Mouse (Mus musculus) hindbrain, embryonic 14.5 days (tissue): ENCODE results near the gene Arhgef17. TPM values are rescaled to one million over a fixed set of nuclear protein-coding genes. Genes with fewer than 3 reads are reported as not detected.

Experiments
- ATAC-seq: fragments of 200-750 bp; cut with Nextera tagmentation; 2 replicates; pipeline ENCODE4 v1.8.0; 2017; ENCODE audit warnings: moderate number of reproducible peaks, mild to moderate bottlenecking, moderate TSS enrichment, moderate library complexity; ENCODE audit not compliant: low FRiP score
- DNase-seq: peaks from one replicate; pipeline ENCODE4 v3.0.0-alpha.2; 2015; ENCODE audit warnings: low spot score
- H3K27ac ChIP-seq: fragments of 300-500 bp; sonication (generic); 2 replicates; pipeline ENCODE4 v1.5.1; 2014; ENCODE audit warnings: mild to moderate bottlenecking, moderate library complexity
- H3K27me3 ChIP-seq: fragments of 300-500 bp; sonication (generic); 2 replicates; pipeline ENCODE4 v1.6.1; 2014; ENCODE audit warnings: mild to moderate bottlenecking, low read length, mixed read lengths; ENCODE audit not compliant: control insufficient read depth, insufficient read depth
- H3K36me3 ChIP-seq: fragments of 300-500 bp; sonication (generic); replicated peaks from 2 replicates; pipeline ENCODE4 v1.6.1; 2014; ENCODE audit not compliant: control insufficient read depth, insufficient read depth
- H3K4me1 ChIP-seq: fragments of 300-500 bp; sonication (generic); replicated peaks from 2 replicates; pipeline ENCODE4 v1.6.1; 2014; ENCODE audit warnings: antibody characterized with exemption, low read length, mixed read lengths; ENCODE audit not compliant: control insufficient read depth, insufficient read depth
- H3K4me2 ChIP-seq: fragments of 300-500 bp; sonication (generic); replicated peaks from 2 replicates; pipeline ENCODE4 v1.6.1; 2014; ENCODE audit warnings: mild to moderate bottlenecking, moderate library complexity
- H3K4me3 ChIP-seq: fragments of 300-500 bp; sonication (generic); replicated peaks from 2 replicates; pipeline ENCODE4 v1.5.1; 2014; ENCODE audit warnings: mild to moderate bottlenecking, low read length
- H3K9ac ChIP-seq: fragments of 300-500 bp; sonication (generic); 2 replicates; pipeline ENCODE4 v1.6.1; 2014
- H3K9me3 ChIP-seq: fragments of 300-500 bp; sonication (generic); 2 replicates; pipeline ENCODE4 v1.6.1; 2016; ENCODE audit warnings: low read length; ENCODE audit not compliant: control insufficient read depth
- WGBS: fragments of 180-500 bp; shearing (Covaris S2); extraction: QIAGEN DNeasy Blood & Tissue Kit; methylation state at CpG from one replicate; pipeline ENCODE4 v1.1.7; 2014; 5-methylcytosine and 5-hydroxymethylcytosine counted together
- polyA plus RNA-seq: library from polyadenylated mRNA; unstranded; fragments of >200 nt; fragmentation: Nextera tagmentation; extraction: Ambion mirVana; gene quantifications from 2 replicates; pipeline ENCODE4 v1.2.1, GENCODE M21; 2014

Gene Arhgef17
- polyA plus RNA-seq: 15.5 and 19.5 TPM in 2 replicates

DNA sequence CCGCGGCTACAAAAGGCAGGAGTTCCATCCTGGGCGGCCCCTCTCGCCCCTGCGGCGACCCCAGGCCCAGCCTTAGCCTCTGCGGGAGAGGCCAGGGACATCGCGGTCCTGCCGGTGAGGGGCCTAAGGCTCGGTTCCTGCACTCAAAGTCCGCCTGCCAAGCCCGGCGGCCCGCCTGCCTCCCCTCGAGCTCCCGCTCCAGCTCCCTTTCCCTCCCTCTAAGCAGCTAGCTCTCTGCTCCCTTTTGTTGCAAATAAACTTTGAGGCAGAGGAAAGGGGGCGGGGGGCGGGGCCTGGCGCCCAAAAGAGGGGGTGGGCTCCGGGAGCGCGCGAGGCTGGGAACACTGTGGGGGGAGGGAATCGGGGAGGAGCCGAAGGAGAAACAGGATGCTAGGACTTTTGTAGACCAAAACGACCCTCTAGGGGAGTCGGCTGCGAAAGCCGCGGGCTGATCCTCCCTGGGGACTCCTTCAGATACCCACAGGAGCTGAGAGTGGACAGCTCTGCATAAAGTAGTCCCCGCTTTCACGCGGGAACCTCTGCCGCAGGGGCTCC lies at the start of gene Arhgef17:
Gene Arhgef17, minus strand, starts transcription at position 182 of the 555 bp plus-strand sequence.
- WGBS: under 1% methylated on average over 35 of the region's 35 CpGs
- ATAC-seq: peak; percentile 54

DNA sequence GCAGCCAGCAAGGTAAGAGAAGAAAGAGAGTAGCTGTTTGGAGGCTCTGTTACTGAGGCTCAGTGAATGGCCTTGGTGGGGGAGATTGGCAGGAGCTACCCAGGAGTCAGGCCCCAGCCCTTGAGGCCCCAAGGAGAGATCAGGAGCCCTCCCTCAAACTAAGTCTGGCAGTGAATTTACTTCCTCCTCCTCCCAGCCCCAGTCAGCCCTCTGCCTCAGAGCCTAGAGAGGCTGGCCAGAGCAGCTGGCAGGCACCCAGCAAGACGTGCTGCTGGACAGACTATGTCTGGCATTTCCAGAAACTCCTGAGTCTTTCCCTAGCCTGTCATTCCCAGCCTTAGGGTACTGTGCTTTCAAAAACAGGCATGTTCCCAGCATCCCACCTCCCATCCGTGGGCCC lies 47.3 kb upstream of the Arhgef17 start:
- H3K27ac ChIP-seq: no peak overlapping the region
- DNase-seq: no peak
- H3K4me1 ChIP-seq: peaks cover 4% of the 10 kb centered on the region; the same call in 1 of the 2 replicates
- no peak overlapping the region for H3K9ac ChIP-seq
- H3K27me3 ChIP-seq: peaks cover 17% of the 10 kb centered on the region
- H3K4me3 ChIP-seq: no peak overlapping the region
- ATAC-seq: no peak
- no peak overlapping the region for H3K4me2 ChIP-seq
- WGBS: 38% methylated on average over 2 of the region's 2 CpGs
- no peaks in the 10 kb centered on the region for H3K36me3 ChIP-seq
- H3K9me3 ChIP-seq: no peaks in the 10 kb centered on the region

More for the DNA sequence above, at the start of gene Arhgef17:
- peaks cover 35% of the 10 kb centered on the region for H3K27me3 ChIP-seq
- peak within 1 kb of the TSS; percentile 53 for H3K9ac ChIP-seq
- peaks cover 17% of the 10 kb centered on the region; the same call in 1 of the 2 replicates for H3K4me1 ChIP-seq
- peak within 1 kb of the TSS; percentile 63 for H3K27ac ChIP-seq
- peak within 1 kb of the TSS; percentile 47 for H3K4me3 ChIP-seq
- peak within 1 kb of the TSS; percentile 74 for H3K4me2 ChIP-seq
- H3K9me3 ChIP-seq: no peaks in the 10 kb centered on the region
- H3K36me3 ChIP-seq: no peaks in the 10 kb centered on the region
- peak; percentile 55 for DNase-seq

DNA sequence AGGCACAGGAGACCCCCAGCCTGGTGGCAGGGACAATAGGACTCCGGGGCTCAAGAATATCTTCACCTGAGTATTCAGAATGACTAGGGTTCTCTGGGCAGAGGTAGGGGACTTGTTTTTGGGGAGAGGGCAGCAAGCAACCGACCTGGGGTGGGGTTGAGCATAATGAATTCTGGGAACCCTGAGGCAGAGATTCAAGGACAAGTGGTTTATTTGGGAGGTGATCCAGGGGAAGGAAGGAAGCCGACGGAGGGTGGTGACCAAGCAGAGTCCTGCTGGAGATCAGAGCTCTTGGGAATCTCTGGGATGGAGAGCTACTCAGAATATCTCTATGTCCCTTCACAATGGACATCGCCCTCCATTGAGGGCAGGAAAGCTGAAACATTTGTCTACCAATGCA lies 46.3 kb upstream of the Arhgef17 start:
- DNase-seq (no peak), ATAC-seq (no peak)
- H3K4me3 ChIP-seq: no peak overlapping the region
- H3K27me3 ChIP-seq: peaks cover 26% of the 10 kb centered on the region
- no peak overlapping the region for H3K4me2 ChIP-seq
- peaks cover 6% of the 10 kb centered on the region; the same call in 1 of the 2 replicates for H3K4me1 ChIP-seq
- H3K9me3 ChIP-seq: no peaks in the 10 kb centered on the region
- WGBS: 91% methylated on average over 5 of the region's 5 CpGs
- H3K27ac ChIP-seq: no peak overlapping the region
- no peaks in the 10 kb centered on the region for H3K36me3 ChIP-seq
- no peak overlapping the region for H3K9ac ChIP-seq

DNA sequence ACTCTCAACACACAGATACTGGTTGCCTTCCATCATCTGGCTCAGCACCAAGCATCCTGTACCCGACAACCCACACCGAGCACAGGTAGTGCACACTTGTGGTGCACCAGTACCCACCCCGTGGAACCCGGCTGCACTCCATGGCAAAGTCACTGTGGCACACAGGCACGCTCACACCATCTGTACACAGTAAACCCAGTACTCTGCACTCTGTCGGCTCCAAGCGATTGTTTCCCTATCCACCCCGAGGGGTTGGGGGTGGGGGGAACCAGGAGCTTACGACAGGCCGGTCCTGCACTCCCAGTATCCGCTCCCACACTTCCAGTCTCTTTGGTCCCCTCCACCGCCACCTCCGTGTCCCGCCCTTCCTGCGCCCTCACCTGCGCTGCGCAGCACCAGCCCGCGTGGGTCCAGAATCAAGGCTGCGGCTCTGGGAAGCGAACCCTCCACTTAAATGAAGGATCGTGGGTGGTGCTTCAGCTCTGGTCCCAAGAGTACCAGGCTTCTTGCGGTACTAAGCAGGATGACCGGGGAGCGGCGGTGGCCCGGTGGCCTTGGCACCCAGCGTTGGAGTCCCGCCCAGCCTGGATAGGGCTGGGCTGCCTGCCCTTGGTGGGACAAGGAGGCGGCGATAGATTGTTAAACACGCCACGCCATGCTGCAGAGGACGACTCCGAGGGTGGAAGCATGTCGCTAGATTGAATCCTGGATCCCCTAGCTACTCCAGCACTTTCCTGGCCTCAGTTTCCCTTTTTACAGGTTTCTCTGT lies 42.4 kb upstream of the Arhgef17 start, which contains the start of gene P2ry6:
Gene P2ry6, minus strand, starts transcription at position 515 of the 769 bp plus-strand sequence.
- DNase-seq (peak; percentile 41), ATAC-seq (peak; percentile 68; the same call in 1 of the 2 replicates)
- H3K4me2 ChIP-seq: peak within 1 kb of the TSS; percentile 52
- peak within 1 kb of the TSS; percentile 27 for H3K4me3 ChIP-seq
- no peak within 1 kb of the TSS for H3K27ac ChIP-seq
- H3K27me3 ChIP-seq: peaks cover 33% of the 10 kb centered on the region
- no peaks in the 10 kb centered on the region for H3K36me3 ChIP-seq
- H3K9ac ChIP-seq: peak within 1 kb of the TSS; percentile 9
- peaks cover 6% of the 10 kb centered on the region; the same call in 1 of the 2 replicates for H3K4me1 ChIP-seq
- H3K9me3 ChIP-seq: no peaks in the 10 kb centered on the region
- 5% methylated on average over 36 of the region's 36 CpGs for WGBS

DNA sequence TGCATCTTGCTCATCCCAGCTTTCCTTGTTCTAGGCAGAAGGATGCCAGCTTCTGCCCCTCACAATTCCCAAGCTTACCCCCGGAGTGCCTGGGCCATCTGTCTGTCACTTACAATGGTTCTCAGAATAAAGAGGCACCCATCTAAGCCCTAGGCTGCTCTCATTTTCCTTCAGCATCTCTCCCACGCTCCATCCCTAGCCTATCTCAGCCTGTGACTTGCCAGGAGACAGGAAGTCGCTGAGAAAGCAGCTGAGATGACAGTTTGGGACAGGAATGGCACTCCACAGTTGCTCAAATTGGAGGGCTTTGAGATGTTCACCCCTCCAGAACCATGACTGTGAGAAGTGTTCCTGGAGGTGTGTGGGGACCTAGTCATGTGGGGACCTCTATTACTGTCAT lies 41.0 kb upstream of the Arhgef17 start:
- Histone ChIP-seq H3K9me3 (no peaks in the 10 kb centered on the region), H3K27me3 (peaks cover 33% of the 10 kb centered on the region), H3K27ac (no peak overlapping the region), H3K4me3 (no peak overlapping the region), H3K9ac (no peak overlapping the region), H3K4me1 (peaks cover 6% of the 10 kb centered on the region; the same call in 1 of the 2 replicates), H3K36me3 (no peaks in the 10 kb centered on the region), H3K4me2 (no peak overlapping the region)
- DNase-seq: no peak
- ATAC-seq: no peak
- WGBS: 38% methylated on average over 3 of the region's 3 CpGs

DNA sequence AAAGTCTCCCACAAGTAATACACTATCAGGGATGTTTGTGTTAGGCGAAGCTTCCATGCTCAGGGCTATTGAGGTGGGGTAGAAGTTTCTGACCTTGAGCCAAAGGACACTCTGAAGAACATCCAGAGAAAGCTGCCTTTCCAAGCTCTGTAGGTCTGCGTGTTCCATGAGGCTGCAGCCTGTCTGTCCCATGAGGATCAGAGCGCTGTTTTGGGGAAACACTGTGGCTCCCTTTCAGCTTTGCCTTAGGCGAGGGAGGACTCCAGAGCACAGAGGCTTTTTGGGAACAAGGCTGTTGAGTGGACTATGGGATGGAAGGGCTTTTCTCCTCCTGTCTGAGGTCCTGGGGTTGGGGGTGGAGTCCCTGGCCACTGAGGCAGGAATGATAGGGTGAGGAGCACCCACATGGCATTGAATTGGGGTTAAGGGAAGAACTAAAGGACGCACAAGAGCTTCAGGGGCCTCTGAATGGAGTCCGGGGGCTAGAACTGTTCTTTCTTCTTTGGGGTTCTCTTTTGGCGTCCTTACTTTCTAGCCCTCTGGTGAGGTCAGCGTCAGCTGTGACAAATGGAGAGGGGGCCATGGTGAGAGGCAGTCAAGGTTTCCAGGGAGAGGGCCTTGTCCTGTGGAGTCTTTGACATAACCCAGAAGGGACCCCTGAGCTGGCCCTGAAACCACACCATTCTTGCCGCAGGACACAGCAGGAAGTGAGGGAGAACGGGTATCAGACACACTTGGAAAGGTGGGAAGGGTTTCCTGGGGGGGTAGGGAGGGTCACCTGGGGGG lies 37.2 kb upstream of the Arhgef17 start:
- Histone ChIP-seq H3K27ac (no peak overlapping the region), H3K4me1 (peaks cover under 1% of the 10 kb centered on the region; the same call in 1 of the 2 replicates), H3K27me3 (peaks cover 15% of the 10 kb centered on the region), H3K9me3 (no peaks in the 10 kb centered on the region), H3K4me2 (no peak overlapping the region), H3K9ac (no peak overlapping the region), H3K36me3 (no peaks in the 10 kb centered on the region), H3K4me3 (no peak overlapping the region)
- WGBS: 77% methylated on average over 10 of the region's 10 CpGs
- ATAC-seq: no peak
- no peak for DNase-seq

DNA sequence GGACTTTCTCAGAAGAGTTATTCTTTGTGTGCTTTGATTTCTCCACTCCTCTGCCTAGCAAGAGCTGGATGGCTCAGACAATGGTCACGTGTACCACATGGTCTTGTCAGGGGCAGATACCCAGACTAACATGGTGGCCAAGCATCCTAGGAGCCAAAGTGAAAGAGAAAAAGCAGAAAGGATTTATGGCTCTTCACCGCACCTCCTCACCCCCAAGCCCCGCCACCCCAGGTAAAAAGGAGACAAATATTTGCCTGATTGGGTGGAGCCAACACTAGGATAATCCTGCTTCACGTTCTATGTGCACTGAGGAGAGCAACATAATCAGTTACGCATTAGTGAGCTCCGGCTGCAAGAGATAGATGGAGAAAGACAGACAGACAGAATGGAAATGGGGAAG lies 36.5 kb upstream of the Arhgef17 start:
- H3K4me2 ChIP-seq: no peak overlapping the region
- H3K36me3 ChIP-seq: no peaks in the 10 kb centered on the region
- no peaks in the 10 kb centered on the region for H3K4me1 ChIP-seq
- H3K4me3 ChIP-seq: no peak overlapping the region
- H3K9ac ChIP-seq: no peak overlapping the region
- no peaks in the 10 kb centered on the region for H3K9me3 ChIP-seq
- DNase-seq (no peak), ATAC-seq (no peak)
- 79% methylated on average over 6 of the region's 6 CpGs for WGBS
- H3K27me3 ChIP-seq: peaks cover 9% of the 10 kb centered on the region; the same call in 1 of the 2 replicates
- H3K27ac ChIP-seq: no peak overlapping the region

DNA sequence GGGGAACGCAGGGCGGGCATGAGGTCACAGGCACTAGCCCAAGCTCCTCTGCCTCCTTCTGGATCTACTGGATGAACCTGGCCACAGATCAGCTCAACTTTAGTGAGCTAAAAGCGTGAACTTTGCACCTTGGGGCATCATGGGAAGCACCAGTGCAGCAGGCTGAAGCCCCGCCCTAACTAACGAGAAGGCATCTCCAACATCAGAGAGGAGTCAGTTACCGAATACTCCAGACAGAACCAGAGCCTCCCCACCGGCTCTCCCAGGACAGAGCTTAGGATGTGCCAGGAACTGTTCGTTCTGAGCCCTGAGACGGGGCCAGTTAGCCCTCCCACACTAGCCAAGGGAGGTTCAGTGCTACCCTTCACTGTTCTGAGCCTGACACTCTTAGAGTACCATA lies 35.9 kb upstream of the Arhgef17 start:
- no peak overlapping the region for H3K9ac ChIP-seq
- H3K27me3 ChIP-seq: 0 out of 2 replicates have a peak, but pooled peaks cover 6% of the 10 kb centered on the region
- no peak overlapping the region for H3K4me2 ChIP-seq
- H3K27ac ChIP-seq: no peak overlapping the region
- H3K9me3 ChIP-seq: no peaks in the 10 kb centered on the region
- no peak for ATAC-seq
- no peaks in the 10 kb centered on the region for H3K4me1 ChIP-seq
- no peak overlapping the region for H3K4me3 ChIP-seq
- H3K36me3 ChIP-seq: no peaks in the 10 kb centered on the region
- DNase-seq: no peak
- WGBS: 89% methylated on average over 9 of the region's 9 CpGs

DNA sequence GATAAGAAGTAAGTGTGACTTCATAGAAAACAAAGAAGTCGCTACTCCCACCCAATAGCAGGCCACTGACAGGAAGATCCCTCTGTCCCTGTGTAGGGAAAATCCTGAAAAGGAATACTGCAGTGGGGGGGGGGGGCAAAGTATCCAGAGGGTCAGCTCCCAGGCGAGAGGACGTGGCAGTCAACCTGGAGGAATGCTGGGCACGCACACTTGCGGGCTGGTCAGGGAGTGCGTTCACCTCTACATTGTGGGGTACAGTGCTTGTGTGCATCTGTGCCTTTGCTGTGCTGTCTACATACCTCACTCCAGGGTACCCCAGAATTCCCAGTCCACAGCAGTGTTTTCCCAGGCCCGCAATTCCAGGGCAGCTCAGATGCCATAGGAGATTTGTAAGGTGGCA lies 34.1 kb upstream of the Arhgef17 start:
- no peaks in the 10 kb centered on the region for H3K9me3 ChIP-seq
- ATAC-seq (no peak), DNase-seq (no peak)
- H3K9ac ChIP-seq: no peak overlapping the region
- H3K4me1 ChIP-seq: no peaks in the 10 kb centered on the region
- H3K27ac ChIP-seq: no peak overlapping the region
- H3K36me3 ChIP-seq: no peaks in the 10 kb centered on the region
- no peak overlapping the region for H3K4me2 ChIP-seq
- H3K27me3 ChIP-seq: no peaks in the 10 kb centered on the region
- WGBS: 80% methylated on average over 7 of the region's 7 CpGs
- H3K4me3 ChIP-seq: no peak overlapping the region
